Mouse (Mus musculus) MEL (cell line): ENCODE data around the gene Gstm7.

ENCODE experiments used
- MAFK ChIP-seq: IDR thresholded peaks from 2 replicates; pipeline ENCODE4 v1.6.1; 2011; ENCODE audit warnings: low read depth, mild to moderate bottlenecking, low read length, improper control_type of control experiment, borderline replicate concordance
- NELFE ChIP-seq: IDR thresholded peaks from 2 replicates; pipeline ENCODE4 v1.6.1; 2011; ENCODE audit warnings: low read depth, low read length, improper control_type of control experiment

- TF ChIP-seq NELFE, result no peak
- no peak for TF ChIP-seq MAFK
These were observed 18.9 kb upstream of the Gstm7 start for GRCm38 (mm10) chr3:107950531-107950930.
